Mouse (Mus musculus) embryonic facial prominence, embryonic 10.5 days (tissue): ENCODE measurements around the gene Camkv. TPM values are rescaled to one million over a fixed set of nuclear protein-coding genes. Genes with fewer than 3 reads are reported as not detected.

ENCODE experiments used
- DNase-seq: peaks from one replicate; pipeline ENCODE4 v3.0.0-alpha.2; 2017; ENCODE audit warnings: low spot score
- H3K27ac ChIP-seq: fragments of 300-500 bp; sonication (generic); replicated peaks from 2 replicates; pipeline ENCODE4 v1.5.1; 2016; ENCODE audit warnings: mild to moderate bottlenecking
- H3K27me3 ChIP-seq: fragments of 300-500 bp; sonication (generic); replicated peaks from 2 replicates; pipeline ENCODE4 v1.6.1; 2016; ENCODE audit warnings: low read depth, mild to moderate bottlenecking; ENCODE audit not compliant: poor library complexity, severe bottlenecking
- H3K36me3 ChIP-seq: fragments of 300-500 bp; sonication (generic); replicated peaks from 2 replicates; pipeline ENCODE4 v1.6.1; 2016; ENCODE audit warnings: mild to moderate bottlenecking, moderate library complexity
- H3K4me1 ChIP-seq: fragments of 300-500 bp; sonication (generic); 2 replicates; pipeline ENCODE4 v1.6.1; 2016
- H3K4me3 ChIP-seq: fragments of 300-500 bp; sonication (generic); 2 replicates; pipeline ENCODE4 v1.5.1; 2016; ENCODE audit warnings: mild to moderate bottlenecking, moderate library complexity
- H3K9me3 ChIP-seq: fragments of 300-500 bp; sonication (generic); 2 replicates; pipeline ENCODE4 v1.6.1; 2016; ENCODE audit warnings: mild to moderate bottlenecking
- WGBS: fragments of 180-500 bp; shearing (Covaris S2); methylation state at CpG from one replicate; pipeline ENCODE4 v1.1.7; 2016; 5-methylcytosine and 5-hydroxymethylcytosine counted together
- polyA plus RNA-seq: library from polyadenylated mRNA; unstranded; fragments of >200 nt; fragmentation: Nextera tagmentation; extraction: Ambion mirVana; gene quantifications from 2 replicates; pipeline ENCODE4 v1.2.1, GENCODE M21; 2016

The Camkv gene
- polyA plus RNA-seq, 1 experiment from 2014 or later = 7.6 TPM

DNA sequence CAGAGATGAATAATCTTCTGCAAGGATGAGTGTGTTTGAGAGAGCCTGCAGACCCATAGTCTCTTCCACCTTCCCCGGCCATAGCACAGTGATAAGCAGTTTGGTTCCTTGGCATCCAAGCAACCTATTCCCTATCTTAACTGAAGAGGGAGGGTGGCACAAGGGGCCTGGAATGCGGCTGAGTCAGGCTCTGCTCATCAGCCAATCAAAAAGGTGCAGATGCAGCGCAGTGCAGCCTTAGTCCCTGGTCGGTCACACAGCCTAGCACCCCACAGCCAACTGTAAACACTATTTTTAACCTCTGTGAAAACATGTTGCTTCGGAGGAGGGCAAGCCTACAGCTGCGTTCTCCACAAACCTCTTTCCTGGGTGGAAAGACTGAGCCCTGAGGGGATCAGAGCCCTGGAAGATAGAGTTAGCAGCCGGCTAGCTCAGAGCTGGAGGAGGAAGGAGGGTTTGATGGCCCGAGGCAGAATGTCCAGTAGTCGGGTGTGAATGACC, 8.5 kb upstream of the Camkv start:
- Histone ChIP-seq H3K4me1 (peaks cover 18% of the 10 kb centered on the region), H3K36me3 (no peaks in the 10 kb centered on the region), H3K4me3 (no peak overlapping the region), H3K27me3 (peaks cover 16% of the 10 kb centered on the region; the same call in 1 of the 2 replicates), H3K9me3 (no peaks in the 10 kb centered on the region), H3K27ac (no peak overlapping the region)
- no peak for DNase-seq
- WGBS = 44% methylated on average over 9 of the region's 9 CpGs

DNA sequence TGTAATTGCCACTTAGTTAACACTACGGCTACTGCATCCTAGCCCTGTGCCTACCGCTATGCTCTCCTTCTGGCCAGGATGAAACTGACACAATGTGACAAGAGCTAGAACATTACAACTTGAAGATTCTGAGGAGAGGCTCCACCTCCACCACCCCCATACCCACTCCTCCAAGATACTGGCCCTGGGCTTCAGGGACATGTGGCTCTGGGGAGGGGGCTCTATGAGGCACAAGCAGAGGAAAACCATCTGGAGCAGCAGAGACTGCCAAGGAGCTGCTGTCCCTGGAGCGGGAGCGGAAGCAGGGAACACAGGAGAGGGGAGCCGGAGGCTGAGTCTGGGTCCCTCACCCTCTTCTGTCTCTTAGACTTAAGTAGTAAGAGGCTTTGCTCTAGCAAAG, 7.7 kb upstream of the Camkv start:
- WGBS = 79% methylated on average over 5 of the region's 5 CpGs
- Histone ChIP-seq H3K27ac (no peak overlapping the region; the same call in 1 of the 2 replicates), H3K27me3 (peaks cover 16% of the 10 kb centered on the region; the same call in 1 of the 2 replicates), H3K4me1 (peaks cover 25% of the 10 kb centered on the region), H3K36me3 (no peaks in the 10 kb centered on the region), H3K9me3 (no peaks in the 10 kb centered on the region), H3K4me3 (no peak overlapping the region)
- DNase-seq = no peak

DNA sequence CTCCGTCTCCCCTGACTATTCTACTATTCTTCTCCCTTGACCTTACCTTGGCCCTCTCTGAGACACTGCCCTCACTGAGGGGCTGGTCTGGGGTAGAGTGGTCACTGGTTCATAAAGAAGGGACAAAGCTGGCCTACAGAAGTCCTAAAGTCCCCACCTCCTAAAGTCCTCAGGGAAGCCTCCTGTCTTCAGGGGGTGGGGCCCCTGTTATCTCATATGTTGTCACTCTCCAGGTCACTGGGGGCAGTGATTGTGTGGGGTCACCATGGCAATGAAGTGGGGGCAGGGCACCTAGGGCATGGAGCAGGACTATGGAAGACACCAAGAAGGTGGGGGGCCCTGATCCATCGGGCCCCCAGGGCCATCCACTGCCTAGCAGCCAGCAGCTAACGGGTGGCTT, 7.3 kb upstream of the Camkv start, which contains the start of gene Actl11:
Gene Actl11, plus strand, starts transcription at position 301 of the 400 bp plus-strand sequence.
- H3K27me3 ChIP-seq = peaks cover 16% of the 10 kb centered on the region; the same call in 1 of the 2 replicates
- H3K27ac ChIP-seq = no peak within 1 kb of the TSS; the same call in 1 of the 2 replicates
- H3K36me3 ChIP-seq = no peaks in the 10 kb centered on the region
- H3K4me3 ChIP-seq = no peak within 1 kb of the TSS
- H3K4me1 ChIP-seq = peaks cover 25% of the 10 kb centered on the region
- DNase-seq = no peak
- no peaks in the 10 kb centered on the region for H3K9me3 ChIP-seq
- 89% methylated on average over 3 of the region's 3 CpGs for WGBS

DNA sequence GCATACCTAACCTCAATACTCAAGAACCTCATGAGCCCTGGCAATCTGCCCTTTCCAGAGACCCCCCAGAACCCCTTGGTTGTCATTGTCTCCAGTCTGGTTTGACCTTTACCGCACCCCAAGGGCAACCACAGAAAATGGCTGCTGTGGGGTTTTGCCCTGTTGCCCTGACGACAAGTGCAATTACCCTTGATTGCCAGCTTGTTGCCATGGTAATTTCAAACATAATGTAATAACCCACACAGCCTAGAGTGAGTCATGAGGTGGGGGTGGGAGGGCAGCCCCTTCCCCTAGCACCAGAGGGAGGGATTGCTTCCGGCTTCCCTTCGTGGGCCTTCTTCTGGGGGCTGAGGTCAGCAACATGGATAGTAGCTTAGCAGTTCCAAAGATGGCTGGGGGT, 3.3 kb upstream of the Camkv start:
- no peaks in the 10 kb centered on the region for H3K9me3 ChIP-seq
- 74% methylated on average over 4 of the region's 4 CpGs for WGBS

DNA sequence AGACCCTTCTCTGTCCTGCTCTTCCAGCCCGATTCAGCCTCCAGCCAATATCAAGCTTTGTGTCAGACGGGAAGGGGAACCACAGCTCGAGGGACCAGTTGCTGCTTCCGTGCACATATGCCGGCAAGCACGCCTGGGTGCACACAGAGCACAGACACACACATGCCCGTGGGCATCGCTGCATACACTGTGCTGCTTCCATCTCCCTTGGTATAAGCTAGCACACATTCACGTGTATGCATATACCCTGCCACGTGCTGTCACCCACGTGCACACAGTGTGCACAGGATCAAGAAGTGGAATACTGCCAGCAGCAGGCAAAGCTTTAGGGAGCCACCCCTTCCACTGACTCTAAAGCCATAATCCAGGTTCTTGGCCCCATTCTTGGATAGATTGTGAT, 1.3 kb upstream of the Camkv start:
- 93% methylated on average over 11 of the region's 11 CpGs for WGBS
- no peak for DNase-seq
- no peaks in the 10 kb centered on the region for H3K9me3 ChIP-seq
- H3K4me1 ChIP-seq = peaks cover 38% of the 10 kb centered on the region
- peaks cover 54% of the 10 kb centered on the region for H3K27me3 ChIP-seq
- H3K36me3 ChIP-seq = no peaks in the 10 kb centered on the region
- H3K27ac ChIP-seq = no peak overlapping the region
- no peak overlapping the region for H3K4me3 ChIP-seq

More for the DNA sequence above, 3.3 kb upstream of the Camkv start:
- Histone ChIP-seq H3K36me3 (no peaks in the 10 kb centered on the region), H3K27me3 (peaks cover 41% of the 10 kb centered on the region), H3K27ac (0 out of 2 replicates have a peak overlapping the region, but pooled peaks have one; percentile 21), H3K4me1 (peaks cover 36% of the 10 kb centered on the region), H3K4me3 (no peak overlapping the region)
- peak; percentile 27 for DNase-seq

DNA sequence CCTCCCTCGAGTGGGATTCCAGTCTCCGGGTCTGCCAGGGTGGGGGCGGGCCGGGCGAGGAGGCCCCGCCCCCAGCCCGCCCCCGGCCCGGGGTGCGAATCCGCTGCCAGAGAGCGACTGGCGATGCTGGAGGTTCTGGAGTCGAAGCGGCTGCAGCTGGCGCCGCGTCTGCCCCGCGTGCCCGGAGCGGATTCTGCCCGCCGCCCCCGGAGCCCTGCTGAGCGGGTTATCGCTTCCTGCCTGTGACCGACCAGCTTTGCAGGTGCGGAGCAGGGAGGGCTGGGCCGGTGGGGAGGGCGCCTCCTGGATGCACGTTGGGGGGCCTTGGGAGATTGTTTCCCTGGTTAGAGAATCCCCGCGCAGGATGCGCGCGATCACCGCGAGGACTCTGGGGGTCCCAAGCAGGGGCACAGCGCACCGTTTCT, 328 bp downstream of the Camkv start:
- Histone ChIP-seq H3K9me3 (no peaks in the 10 kb centered on the region), H3K27ac (peak overlapping the region; percentile 82), H3K36me3 (no peaks in the 10 kb centered on the region), H3K27me3 (peaks cover 62% of the 10 kb centered on the region), H3K4me1 (peaks cover 44% of the 10 kb centered on the region), H3K4me3 (peak overlapping the region; percentile 72)
- DNase-seq = peak; percentile 72
- WGBS = under 1% methylated on average over 41 of the region's 41 CpGs

DNA sequence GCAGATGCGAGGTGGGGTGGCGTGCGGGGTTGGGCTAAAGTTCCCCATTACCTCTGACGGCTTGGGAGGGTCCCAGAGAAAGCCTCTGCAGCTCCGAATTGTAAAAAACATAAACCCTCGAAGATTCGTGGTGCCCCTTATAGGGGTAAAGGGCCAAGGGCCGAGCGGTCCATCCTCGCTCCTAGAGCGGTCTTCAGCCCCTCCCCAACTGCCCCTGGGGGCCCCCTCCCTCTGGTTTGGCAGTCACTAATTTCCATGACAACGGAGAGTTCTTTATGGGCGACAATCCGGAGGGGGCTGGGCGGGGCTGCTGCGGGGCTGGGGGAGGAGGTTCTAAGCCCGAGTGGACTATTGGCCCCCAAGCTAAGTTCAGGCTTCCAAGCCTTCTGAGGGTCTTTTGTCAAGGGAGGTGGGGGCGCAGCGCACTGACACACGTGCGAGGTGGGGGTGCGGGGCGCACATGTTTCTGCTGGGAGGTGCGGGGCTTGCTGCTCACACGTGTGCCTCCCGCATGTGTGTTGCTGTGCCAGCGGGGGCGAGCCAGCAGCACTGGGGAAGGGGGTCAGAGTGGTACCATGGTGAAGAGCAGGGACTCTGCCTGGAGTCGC, 845 bp downstream of the Camkv start:
- H3K4me1 ChIP-seq = peaks cover 44% of the 10 kb centered on the region

DNA sequence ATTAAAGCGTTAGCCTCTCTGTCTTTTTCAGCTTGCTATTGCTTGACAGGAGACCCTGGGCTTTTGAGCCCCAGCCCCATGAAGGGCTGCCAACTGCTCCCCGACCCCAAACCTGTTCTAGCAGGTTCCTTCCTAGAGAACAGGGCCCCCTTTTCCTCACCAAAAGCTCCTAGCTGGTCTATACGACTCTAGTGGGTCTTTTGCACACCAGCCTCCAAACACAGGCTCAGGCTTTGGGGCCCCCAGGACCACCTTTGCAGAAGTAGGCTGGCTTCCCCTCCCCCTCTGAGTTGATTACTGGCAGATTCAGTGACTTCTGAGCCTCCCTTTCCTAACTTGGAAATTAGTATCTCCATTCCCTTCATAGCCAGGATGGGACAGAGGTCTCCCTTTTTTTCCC, 1.4 kb downstream of the Camkv start:
- H3K9me3 ChIP-seq = no peaks in the 10 kb centered on the region
- 12% methylated on average over 3 of the region's 3 CpGs for WGBS
- H3K27ac ChIP-seq = peak overlapping the region; percentile 82; the same call in 1 of the 2 replicates
- H3K36me3 ChIP-seq = no peaks in the 10 kb centered on the region
- H3K4me1 ChIP-seq = peaks cover 42% of the 10 kb centered on the region
- peak overlapping the region; percentile 72 for H3K4me3 ChIP-seq
- no peak for DNase-seq
- peaks cover 62% of the 10 kb centered on the region for H3K27me3 ChIP-seq

More for the DNA sequence above, 845 bp downstream of the Camkv start:
- Histone ChIP-seq H3K4me3 (peak overlapping the region; percentile 72), H3K27me3 (peaks cover 62% of the 10 kb centered on the region), H3K27ac (peak overlapping the region; percentile 82), H3K9me3 (no peaks in the 10 kb centered on the region), H3K36me3 (no peaks in the 10 kb centered on the region)
- WGBS = 1% methylated on average over 29 of the region's 29 CpGs
- DNase-seq = peak; percentile 52

DNA sequence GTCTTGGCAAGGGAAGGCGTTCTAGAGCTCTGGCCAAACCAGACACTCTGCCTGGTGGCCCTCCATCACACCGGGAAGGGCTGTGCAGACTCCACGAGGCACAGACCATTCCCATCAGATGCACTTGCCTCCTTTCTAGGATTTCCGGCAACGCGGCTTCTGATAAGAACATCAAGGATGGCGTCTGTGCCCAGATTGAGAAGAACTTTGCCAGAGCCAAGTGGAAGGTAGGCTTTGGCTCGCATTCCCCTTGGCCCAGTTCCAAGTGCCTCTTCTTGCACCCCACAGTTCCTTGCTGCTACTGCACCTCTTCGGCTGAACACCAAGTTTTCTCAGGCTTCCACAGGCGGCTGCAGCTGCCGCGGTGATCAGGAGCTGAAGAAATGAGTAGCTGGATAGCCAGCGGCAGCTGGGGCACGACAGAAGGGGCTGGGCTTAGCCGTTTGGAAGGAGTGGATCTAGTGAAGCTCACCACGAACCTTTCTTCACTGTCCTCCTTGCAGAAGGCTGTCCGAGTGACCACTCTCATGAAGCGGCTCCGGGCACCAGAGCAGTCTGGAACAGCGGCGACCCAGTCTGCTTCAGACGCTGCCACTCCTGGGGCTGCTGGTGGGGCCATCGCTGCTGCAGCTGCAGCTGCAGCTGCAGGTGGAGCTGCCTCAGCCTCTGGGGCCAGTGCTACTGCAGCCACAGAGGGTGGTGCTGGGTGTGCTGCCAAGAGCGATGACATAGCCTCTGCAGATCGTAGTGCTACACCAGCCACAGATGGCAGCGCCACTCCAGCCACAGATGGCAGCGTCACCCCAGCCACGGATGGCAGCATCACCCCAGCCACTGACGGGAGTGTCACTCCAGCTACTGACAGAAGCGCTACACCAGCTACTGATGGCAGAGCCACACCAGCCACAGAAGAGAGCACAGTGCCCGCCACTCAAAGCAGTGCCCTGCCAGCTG, 12.0 kb downstream of the Camkv start:
- H3K27me3 ChIP-seq = no peaks in the 10 kb centered on the region
- H3K4me3 ChIP-seq = no peak overlapping the region
- 92% methylated on average over 31 of the region's 31 CpGs for WGBS
- H3K27ac ChIP-seq = no peak overlapping the region
- H3K4me1 ChIP-seq = peaks cover 27% of the 10 kb centered on the region
- DNase-seq = no peak
- no peaks in the 10 kb centered on the region for H3K9me3 ChIP-seq
- H3K36me3 ChIP-seq = peaks cover 5% of the 10 kb centered on the region; the same call in 1 of the 2 replicates

DNA sequence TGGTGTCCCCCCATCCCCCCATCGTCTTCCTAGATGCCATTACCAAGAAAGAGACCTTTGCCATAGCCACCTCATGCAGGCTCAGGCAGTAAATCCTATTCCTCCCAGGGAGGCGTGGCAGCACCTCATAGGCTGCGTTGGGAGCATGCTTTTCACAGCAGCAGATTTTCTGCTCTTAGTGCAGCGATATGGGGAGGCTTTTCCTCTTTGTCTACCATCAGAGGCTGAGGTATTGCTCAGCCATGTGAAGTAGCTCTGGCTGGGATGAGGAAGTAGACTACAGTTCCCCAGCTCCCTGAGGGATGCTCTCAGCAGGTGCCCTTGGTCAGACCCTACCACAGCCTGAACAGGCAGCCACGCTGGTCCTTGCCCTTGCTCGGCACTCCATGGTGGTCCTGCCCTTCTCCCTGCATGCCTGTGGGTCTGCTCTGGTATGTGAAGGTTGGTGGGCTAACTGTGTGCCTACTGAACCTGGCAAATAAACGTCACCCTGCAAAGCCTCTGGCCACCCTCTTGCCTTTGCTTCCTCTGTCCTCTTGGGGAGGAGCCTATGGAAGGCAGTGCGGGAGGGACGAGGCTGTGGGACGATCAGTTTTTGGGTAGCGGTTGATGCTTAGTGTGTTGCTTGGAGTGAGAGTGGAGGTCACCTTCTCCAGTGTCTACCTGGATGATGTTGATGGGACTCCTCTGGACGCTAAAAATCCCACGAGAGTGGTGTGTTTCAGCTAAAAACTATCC, 13.9 kb downstream of the Camkv start:
- no peak overlapping the region for H3K4me3 ChIP-seq
- peaks cover 32% of the 10 kb centered on the region for H3K4me1 ChIP-seq
- H3K27me3 ChIP-seq = no peaks in the 10 kb centered on the region
- DNase-seq = no peak
- H3K36me3 ChIP-seq = peaks cover 10% of the 10 kb centered on the region
- 82% methylated on average over 13 of the region's 13 CpGs for WGBS
- no peaks in the 10 kb centered on the region for H3K9me3 ChIP-seq
- H3K27ac ChIP-seq = peak overlapping the region; percentile 90; the same call in 1 of the 2 replicates

DNA sequence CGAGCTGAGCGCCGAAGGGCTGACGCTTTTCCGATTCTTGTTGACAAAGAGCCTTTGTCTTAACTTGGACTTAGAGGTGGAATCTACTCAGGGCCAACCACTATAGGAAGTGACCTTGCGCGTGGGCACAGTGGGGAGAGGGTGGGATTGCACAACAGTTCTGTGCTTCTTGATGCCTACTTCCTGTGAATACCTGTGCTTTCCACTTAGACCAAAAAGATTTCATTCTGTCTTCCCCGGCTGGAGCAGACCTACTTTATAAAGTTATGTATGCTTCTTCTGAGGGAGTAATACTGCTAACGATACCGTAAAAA, 14.4 kb downstream of the Camkv start, which contains the start of gene Traip:
Gene Traip, plus strand, starts transcription at position 215 of the 314 bp plus-strand sequence.
- Histone ChIP-seq H3K4me1 (peaks cover 32% of the 10 kb centered on the region), H3K9me3 (no peaks in the 10 kb centered on the region), H3K36me3 (peaks cover 10% of the 10 kb centered on the region), H3K27ac (peak within 1 kb of the TSS; percentile 90), H3K27me3 (no peaks in the 10 kb centered on the region), H3K4me3 (peak within 1 kb of the TSS; percentile 90)
- WGBS = 88% methylated on average over 10 of the region's 10 CpGs
- no peak for DNase-seq
